30 mouse cellular contexts compared by ENCODE assay signal in genomic region chr14:28522611-28523010, GRCm38 (mm10). TPM values are rescaled to one million over a fixed set of nuclear protein-coding genes. Genes with fewer than 3 reads are reported as not detected.
DNase-seq lines count a peak whose midpoint lies in the region; ATAC-seq and TF ChIP-seq lines count a peak whose summit lies in the region.
"Had no signal": no experiment of that assay in that cellular context is flagged by ENCODE, and none has a peak within 500 bp of the region (broad histone marks: within the 10 kb centered on the region; RNA-seq: fewer than 3 reads in every experiment).

No protein-coding gene starts in this region.

- intact Hi-C loops in heart, adult 2 months (cut with DNase I) = no loop called here

- no peak overlapping the region for H3K9ac ChIP-seq in midbrain, embryonic 11.5 days (ENCODE audit: low read length)
- no peak overlapping the region for H3K9ac ChIP-seq in midbrain, postnatal 0 days (replicated peaks; ENCODE audit: low read length, poor library complexity, severe bottlenecking)
- no peak overlapping the region for H3K9ac ChIP-seq in heart, adult 2 months (ENCODE audit: low read depth, low read length)
- H3K9ac ChIP-seq: embryonic facial prominence, embryonic 12.5 days; hindbrain, embryonic 15.5 days; liver, embryonic 15.5 days; lung, embryonic 15.5 days; midbrain, embryonic 13.5 days; neural tube, embryonic 15.5 days; stomach, embryonic 15.5 days had no signal

- H3K4me2 ChIP-seq in midbrain, embryonic 11.5 days = no peak overlapping the region
- H3K4me2 ChIP-seq in midbrain, postnatal 0 days (ENCODE audit: low read depth, low read length, poor library complexity, severe bottlenecking) = no peak overlapping the region
- H3K4me2 ChIP-seq: embryonic facial prominence, embryonic 12.5 days; hindbrain, embryonic 15.5 days; liver, embryonic 15.5 days; lung, embryonic 15.5 days; midbrain, embryonic 13.5 days; neural tube, embryonic 15.5 days; stomach, embryonic 15.5 days had no signal

- no peaks in the 10 kb centered on the region for H3K9me3 ChIP-seq in midbrain, embryonic 11.5 days (ENCODE audit: control insufficient read depth, low read length)
- H3K9me3 ChIP-seq in midbrain, postnatal 0 days (ENCODE audit: low read length) = no peaks in the 10 kb centered on the region
- H3K9me3 ChIP-seq: embryonic facial prominence, embryonic 12.5 days; hindbrain, embryonic 10.5 days; hindbrain, embryonic 15.5 days; liver, embryonic 15.5 days; lung, embryonic 15.5 days; midbrain, embryonic 13.5 days; neural tube, embryonic 15.5 days; stomach, embryonic 15.5 days had no signal

- H3K4me3 ChIP-seq in midbrain, embryonic 11.5 days (ENCODE audit: low read depth, low read length) = no peak overlapping the region
- no peak overlapping the region for H3K4me3 ChIP-seq in midbrain, postnatal 0 days (ENCODE audit: low read depth, low read length)
- no peak overlapping the region for H3K4me3 ChIP-seq in heart, adult 2 months
- H3K4me3 ChIP-seq: embryonic facial prominence, embryonic 12.5 days; erythroblast, embryonic 14.5 days; gastrocnemius, adult 2 months; hindbrain, embryonic 10.5 days; hindbrain, embryonic 15.5 days; liver, embryonic 15.5 days; lung, embryonic 15.5 days; midbrain, embryonic 13.5 days; neural tube, embryonic 15.5 days; stomach, embryonic 15.5 days had no signal

- H3K36me3 ChIP-seq in midbrain, embryonic 11.5 days (ENCODE audit: control insufficient read depth, insufficient read depth, low read length) = peaks cover 8% of the 10 kb centered on the region; the same call in 1 of the 2 replicates
- H3K36me3 ChIP-seq in midbrain, postnatal 0 days (ENCODE audit: insufficient read depth, low read length) = no peaks in the 10 kb centered on the region
- no peaks in the 10 kb centered on the region for H3K36me3 ChIP-seq in heart, adult 2 months (ENCODE audit: control insufficient read depth, insufficient read depth, low read length)
- H3K36me3 ChIP-seq: liver, embryonic 15.5 days; neural tube, embryonic 15.5 days; stomach, embryonic 15.5 days had no signal

- no peaks in the 10 kb centered on the region for H3K79me2 ChIP-seq in heart, adult 2 months (replicated peaks; ENCODE audit: control insufficient read depth, insufficient read depth, low read length)

- WGBS in midbrain, embryonic 11.5 days = 83% methylated on average over 21 of the region's 21 CpGs
- WGBS in midbrain, postnatal 0 days = 82% methylated on average over 21 of the region's 21 CpGs
- WGBS in heart, adult 2 months = 90% methylated on average over 21 of the region's 21 CpGs

- TF ChIP-seq EP300 in heart, adult 2 months (IDR thresholded peaks at IDR 0.05; ENCODE audit: insufficient read depth, low read depth, low read length) = no peak

- no peak for TF ChIP-seq POLR2A in heart, adult 2 months (IDR thresholded peaks at IDR 0.05; ENCODE audit: insufficient read depth, low read depth, low read length)

- no peaks in the 10 kb centered on the region for H3K27me3 ChIP-seq in midbrain, embryonic 11.5 days (ENCODE audit: control insufficient read depth, insufficient read depth, low read length)
- no peaks in the 10 kb centered on the region; the same call in 1 of the 2 replicates for H3K27me3 ChIP-seq in midbrain, postnatal 0 days (ENCODE audit: insufficient read depth, low read length)
- H3K27me3 ChIP-seq in heart, adult 2 months (ENCODE audit: control insufficient read depth, insufficient read depth, low read length) = no peaks in the 10 kb centered on the region
- H3K27me3 ChIP-seq: embryonic facial prominence, embryonic 12.5 days; hindbrain, embryonic 15.5 days; liver, embryonic 15.5 days; lung, embryonic 15.5 days; neural tube, embryonic 15.5 days; stomach, embryonic 15.5 days had no signal

- TF ChIP-seq CTCF in midbrain, postnatal 0 days (IDR thresholded peaks at IDR 0.05) = no peak
- TF ChIP-seq CTCF in heart, adult 2 months (IDR thresholded peaks at IDR 0.05) = no peak

- ATAC-seq in midbrain, embryonic 11.5 days (ENCODE audit: low FRiP score) = no peak
- ATAC-seq in midbrain, postnatal 0 days (ENCODE audit: low FRiP score) = no peak
- ATAC-seq: forebrain, embryonic 16.5 days; inflammation-experienced regulatory T-cells, adult 6 months; midbrain, embryonic 13.5 days had no signal

- H3K27ac ChIP-seq in midbrain, embryonic 11.5 days (ENCODE audit: low read depth, low read length) = no peak overlapping the region
- H3K27ac ChIP-seq in midbrain, postnatal 0 days (ENCODE audit: low read depth, low read length) = no peak overlapping the region
- H3K27ac ChIP-seq in heart, adult 2 months = no peak overlapping the region
- H3K27ac ChIP-seq: embryonic facial prominence, embryonic 12.5 days; gastrocnemius, adult 2 months; hindbrain, embryonic 10.5 days; hindbrain, embryonic 15.5 days; liver, embryonic 15.5 days; lung, embryonic 15.5 days; midbrain, embryonic 13.5 days; neural tube, embryonic 15.5 days; stomach, embryonic 15.5 days had no signal

- DNase-seq in midbrain, embryonic 11.5 days (ENCODE audit: low spot score, missing footprints) = peak; percentile 41
- DNase-seq in midbrain, postnatal 0 days (ENCODE audit: low spot score) = no peak
- DNase-seq in ES-CJ7 (ENCODE audit: low read depth, low spot score) = peak; percentile 45
- peak; percentile 29 for DNase-seq in R1 (ENCODE audit: low read depth, low spot score)
- DNase-seq in layer of hippocampus, adult 9-11 months = no peak
- DNase-seq in heart, adult 2 months = no peak
- DNase-seq: adrenal gland, adult 8-10 months; B cell, adult 2 months; cerebellum, adult 2 months; cerebellum, postnatal 25 days; gastrocnemius, adult 2 months; gastrocnemius, postnatal 36 days; heart, postnatal 14 days; kidney, adult 11 months; kidney, postnatal 14 days; left cerebral cortex, postnatal 4 days; right cerebral cortex, postnatal 25 days had no signal

- peaks cover 3% of the 10 kb centered on the region; the same call in 1 of the 2 replicates for H3K4me1 ChIP-seq in midbrain, embryonic 11.5 days (ENCODE audit: control insufficient read depth, insufficient read depth, low read length)
- H3K4me1 ChIP-seq in midbrain, postnatal 0 days (ENCODE audit: insufficient read depth, low read length) = no peaks in the 10 kb centered on the region
- H3K4me1 ChIP-seq in heart, adult 2 months (ENCODE audit: control insufficient read depth, insufficient read depth, low read length) = no peaks in the 10 kb centered on the region; the same call in 1 of the 2 replicates
- H3K4me1 ChIP-seq: hindbrain, embryonic 15.5 days; liver, embryonic 15.5 days; lung, embryonic 15.5 days; midbrain, embryonic 13.5 days; neural tube, embryonic 15.5 days; stomach, embryonic 15.5 days had no signal

RNA-seq across cellular contexts. Expression of gene Wnt5a, which starts 18.1 kb away (rescaled TPM):
- polyA plus RNA-seq in midbrain, embryonic 11.5 days (2014; fragmentation: Nextera tagmentation; extraction: Ambion mirVana) = 27.8 and 31.3 TPM in 2 replicates
- total RNA-seq in midbrain, postnatal 0 days (2014; rRNA removed) = 14.7 and 15.9 TPM in 2 replicates
- 10.0 and 11.2 TPM in 2 replicates for polyA plus RNA-seq in midbrain, postnatal 0 days (2015; fragmentation: Nextera tagmentation; extraction: Ambion mirVana)
- 10 to 100 TPM; 13.8 to 15.5 TPM for total RNA-seq in heart, adult 2 months (2021)
- polyA plus RNA-seq in heart, adult 2 months (2012; rRNA removed) = 5.0 and 9.7 TPM in 2 replicates
- total RNA-seq: megakaryocyte progenitor cell, adult 5-6 weeks; monocyte, adult 5-6 weeks had no signal
- polyA plus RNA-seq: erythroblast, embryonic 14.5 days; inflammation-experienced regulatory T-cells, adult 6 months had no signal

Comparison
In these comparisons a context has a peak if more than half of its experiments do, and no peak if none do; other contexts are left out.
1. DNase-seq: peak in midbrain, embryonic 11.5 days (single experiment), ES-CJ7 (single experiment) and R1 (single experiment); none in midbrain, postnatal 0 days (single experiment), layer of hippocampus, adult 9-11 months (single experiment) and heart, adult 2 months (0 of 2).